Mouse (Mus musculus): ENCODE results near the gene Shoc2. TPM values are rescaled to one million over a fixed set of nuclear protein-coding genes. Genes with fewer than 3 reads are reported as not detected.

Gene Shoc2
- polyA plus RNA-seq (2012; rRNA removed), result 35.0 and 35.5 TPM in 2 replicates

DNA sequence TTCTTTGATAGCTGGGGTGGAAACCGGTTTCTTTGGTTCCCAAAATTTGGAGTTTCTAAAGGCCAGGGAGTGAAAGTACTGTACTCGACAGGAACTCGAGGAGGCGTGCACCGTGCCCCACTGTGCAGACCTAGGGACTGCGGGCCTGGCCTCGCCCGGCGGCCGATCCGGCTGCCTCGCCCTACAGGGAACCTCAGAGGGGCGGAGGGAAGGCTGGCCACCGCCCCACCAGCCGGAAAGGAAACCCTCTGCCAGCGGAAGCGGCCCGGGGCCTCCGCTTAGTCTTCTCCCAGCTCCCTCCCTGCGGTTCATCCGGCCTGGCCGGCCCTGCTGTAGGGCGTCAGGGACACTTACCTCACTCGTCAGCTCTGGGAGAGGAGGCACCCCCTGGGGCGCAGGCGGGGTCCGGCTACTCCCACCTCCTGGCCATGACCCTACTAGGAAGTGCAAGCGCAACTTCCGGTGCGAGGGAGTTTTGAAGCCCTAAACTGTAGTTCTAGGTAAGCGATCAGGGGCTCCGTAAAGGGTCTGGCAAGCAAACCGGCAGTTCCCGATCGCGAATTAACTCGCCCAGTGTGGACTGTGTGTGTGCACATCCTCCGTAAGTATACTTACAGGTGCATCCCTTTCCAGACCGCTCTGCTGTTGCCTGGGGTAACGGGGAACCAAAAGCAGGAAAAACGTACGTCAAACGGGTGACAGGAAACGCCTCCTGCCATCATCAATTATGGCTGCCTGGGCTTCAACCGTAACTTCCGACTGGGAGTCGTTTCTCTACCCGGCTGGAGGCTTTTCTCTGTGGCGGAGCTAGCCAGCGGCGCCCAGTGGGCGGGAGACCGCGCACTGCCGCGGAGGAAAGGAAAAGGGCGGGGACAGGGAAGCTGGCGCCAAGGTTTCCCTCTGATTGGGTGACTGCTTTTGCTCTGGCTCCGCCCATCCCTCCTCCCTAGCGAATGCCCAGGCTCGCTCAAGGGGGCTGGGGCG lies at the start of gene Shoc2, which contains the start of gene Bbip1:
Shoc2 (plus strand) TSS at position 505 of the 984 bp plus-strand sequence.
Bbip1 (minus strand) TSS at position 826 of the 984 bp plus-strand sequence.
- TF ChIP-seq CTCF (IDR thresholded peaks at IDR 0.05; ENCODE audit: extremely low read depth, insufficient read depth, low read length), result no peak
- TF ChIP-seq POLR2A (IDR thresholded peaks at IDR 0.05; ENCODE audit: extremely low read depth, insufficient read depth, low read length), result peak; percentile 47
- peaks cover 2% of the 10 kb centered on the region; the same call in 1 of the 2 replicates for H3K4me1 ChIP-seq (ENCODE audit: control insufficient read depth, insufficient read depth, low read length)

GRCm38 (mm10) chr19:53894538-53895121 lies 49.5 kb upstream of the Shoc2 start:
- no peak overlapping the region for H3K4me3 ChIP-seq (ENCODE audit: insufficient read depth, low read length)
- no peak for TF ChIP-seq POLR2A (IDR thresholded peaks at IDR 0.05; ENCODE audit: extremely low read depth, insufficient read depth, low read length)
- no peak for TF ChIP-seq CTCF (IDR thresholded peaks at IDR 0.05; ENCODE audit: extremely low read depth, insufficient read depth, low read length)
- H3K4me1 ChIP-seq (ENCODE audit: control insufficient read depth, insufficient read depth, low read length), result peaks cover 9% of the 10 kb centered on the region
- H3K27ac ChIP-seq (ENCODE audit: insufficient read depth, low read length), result no peak overlapping the region

More for the DNA sequence above, at the start of gene Shoc2, which contains the start of gene Bbip1:
- peak within 1 kb of the TSS; percentile 66 for H3K27ac ChIP-seq (ENCODE audit: insufficient read depth, low read length)
- H3K4me3 ChIP-seq (ENCODE audit: insufficient read depth, low read length), result peak within 1 kb of the TSS; percentile 76

GRCm38 (mm10) chr19:53898046-53898445 lies 46.1 kb upstream of the Shoc2 start:
- Histone ChIP-seq H3K4me3 (ENCODE audit: insufficient read depth, low read length) (no peak overlapping the region), H3K4me1 (ENCODE audit: control insufficient read depth, insufficient read depth, low read length) (peaks cover 12% of the 10 kb centered on the region), H3K27ac (ENCODE audit: insufficient read depth, low read length) (0 out of 2 replicates have a peak overlapping the region, but pooled peaks have one; percentile 43)
- TF ChIP-seq POLR2A (IDR thresholded peaks at IDR 0.05; ENCODE audit: extremely low read depth, insufficient read depth, low read length) (no peak), CTCF (IDR thresholded peaks at IDR 0.05; ENCODE audit: extremely low read depth, insufficient read depth, low read length) (no peak)

DNA sequence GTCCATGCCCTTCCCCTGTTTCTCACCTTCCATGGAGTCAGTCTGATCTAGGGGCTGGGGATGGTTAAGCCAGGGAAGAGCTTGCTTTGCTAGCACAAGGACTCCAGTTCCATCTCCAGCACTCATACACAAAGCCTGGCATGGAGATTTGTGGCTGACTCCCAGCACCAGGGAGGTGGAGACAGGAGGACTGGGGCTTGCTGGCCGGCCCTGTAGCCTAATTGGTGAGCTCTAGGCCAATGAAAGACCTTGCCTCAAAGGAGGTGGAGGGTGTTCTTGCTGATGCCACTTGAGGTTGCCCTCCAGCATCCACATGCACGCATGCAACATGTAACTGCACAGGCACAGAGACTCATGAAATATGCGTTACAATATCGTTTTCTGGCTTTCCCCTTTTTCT lies 45.6 kb upstream of the Shoc2 start:
- TF ChIP-seq CTCF (IDR thresholded peaks at IDR 0.05; ENCODE audit: extremely low read depth, insufficient read depth, low read length), result no peak
- TF ChIP-seq POLR2A (IDR thresholded peaks at IDR 0.05; ENCODE audit: extremely low read depth, insufficient read depth, low read length), result no peak
- Histone ChIP-seq H3K27ac (ENCODE audit: insufficient read depth, low read length) (0 out of 2 replicates have a peak overlapping the region, but pooled peaks have one; percentile 43), H3K4me1 (ENCODE audit: control insufficient read depth, insufficient read depth, low read length) (peaks cover 8% of the 10 kb centered on the region), H3K4me3 (ENCODE audit: insufficient read depth, low read length) (no peak overlapping the region)

GRCm38 (mm10) chr19:53898970-53899900 lies 44.9 kb upstream of the Shoc2 start:
- Histone ChIP-seq H3K27ac (ENCODE audit: insufficient read depth, low read length) (no peak overlapping the region), H3K4me3 (ENCODE audit: insufficient read depth, low read length) (no peak overlapping the region), H3K4me1 (ENCODE audit: control insufficient read depth, insufficient read depth, low read length) (peaks cover 7% of the 10 kb centered on the region)
- TF ChIP-seq POLR2A (IDR thresholded peaks at IDR 0.05; ENCODE audit: extremely low read depth, insufficient read depth, low read length) (no peak), CTCF (IDR thresholded peaks at IDR 0.05; ENCODE audit: extremely low read depth, insufficient read depth, low read length) (no peak)

DNA sequence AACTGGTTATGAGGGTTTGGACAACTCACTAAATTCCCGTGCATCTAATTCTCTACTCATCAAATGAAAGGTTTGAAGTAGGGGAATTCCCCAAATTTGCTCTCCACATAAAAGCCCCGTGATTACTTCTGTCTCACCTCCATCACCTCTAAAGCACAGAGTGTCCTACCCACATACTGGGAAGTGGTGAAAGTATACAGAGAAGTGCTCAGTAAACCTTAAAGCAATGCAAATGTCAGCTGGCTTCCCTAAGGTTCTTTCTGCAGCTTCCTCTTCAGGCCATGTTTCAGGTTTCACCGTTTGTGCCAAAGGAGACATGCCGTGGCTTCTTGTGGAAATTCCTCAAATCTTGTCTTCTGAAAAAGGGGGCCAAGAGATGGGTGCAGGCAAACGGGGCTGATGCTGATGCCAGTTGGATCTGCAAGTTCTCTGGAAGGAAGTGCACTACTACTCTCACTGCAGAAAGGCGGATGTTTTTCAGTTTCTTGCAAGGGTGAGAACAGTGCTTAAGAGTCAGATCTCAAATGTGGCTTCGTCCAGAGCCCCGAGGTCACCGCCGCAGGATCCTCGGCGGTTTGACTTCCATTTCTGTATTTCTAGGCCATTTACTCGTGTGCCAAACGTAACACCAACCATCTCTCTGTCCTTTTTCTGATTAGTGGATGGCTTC lies 44.0 kb upstream of the Shoc2 start:
- H3K27ac ChIP-seq (ENCODE audit: insufficient read depth, low read length), result no peak overlapping the region
- peaks cover 7% of the 10 kb centered on the region for H3K4me1 ChIP-seq (ENCODE audit: control insufficient read depth, insufficient read depth, low read length)
- H3K4me3 ChIP-seq (ENCODE audit: insufficient read depth, low read length), result no peak overlapping the region
- TF ChIP-seq POLR2A (IDR thresholded peaks at IDR 0.05; ENCODE audit: extremely low read depth, insufficient read depth, low read length), result no peak
- TF ChIP-seq CTCF (IDR thresholded peaks at IDR 0.05; ENCODE audit: extremely low read depth, insufficient read depth, low read length), result no peak

- H3K4me1 ChIP-seq (ENCODE audit: control insufficient read depth, insufficient read depth, low read length), result peaks cover 15% of the 10 kb centered on the region
- peak overlapping the region; percentile 83 for H3K4me3 ChIP-seq (ENCODE audit: insufficient read depth, low read length)
- TF ChIP-seq POLR2A (IDR thresholded peaks at IDR 0.05; ENCODE audit: extremely low read depth, insufficient read depth, low read length) (no peak), CTCF (IDR thresholded peaks at IDR 0.05; ENCODE audit: extremely low read depth, insufficient read depth, low read length) (no peak)
- peak overlapping the region; percentile 94 for H3K27ac ChIP-seq (ENCODE audit: insufficient read depth, low read length)
Measured at GRCm38 (mm10) chr19:53901931-53902738, 42.0 kb upstream of the Shoc2 start.

All from cortical plate, adult 2 months (tissue).